Mouse (Mus musculus): ENCODE results near the gene Gm38392.

Gene Gm38392

DNA sequence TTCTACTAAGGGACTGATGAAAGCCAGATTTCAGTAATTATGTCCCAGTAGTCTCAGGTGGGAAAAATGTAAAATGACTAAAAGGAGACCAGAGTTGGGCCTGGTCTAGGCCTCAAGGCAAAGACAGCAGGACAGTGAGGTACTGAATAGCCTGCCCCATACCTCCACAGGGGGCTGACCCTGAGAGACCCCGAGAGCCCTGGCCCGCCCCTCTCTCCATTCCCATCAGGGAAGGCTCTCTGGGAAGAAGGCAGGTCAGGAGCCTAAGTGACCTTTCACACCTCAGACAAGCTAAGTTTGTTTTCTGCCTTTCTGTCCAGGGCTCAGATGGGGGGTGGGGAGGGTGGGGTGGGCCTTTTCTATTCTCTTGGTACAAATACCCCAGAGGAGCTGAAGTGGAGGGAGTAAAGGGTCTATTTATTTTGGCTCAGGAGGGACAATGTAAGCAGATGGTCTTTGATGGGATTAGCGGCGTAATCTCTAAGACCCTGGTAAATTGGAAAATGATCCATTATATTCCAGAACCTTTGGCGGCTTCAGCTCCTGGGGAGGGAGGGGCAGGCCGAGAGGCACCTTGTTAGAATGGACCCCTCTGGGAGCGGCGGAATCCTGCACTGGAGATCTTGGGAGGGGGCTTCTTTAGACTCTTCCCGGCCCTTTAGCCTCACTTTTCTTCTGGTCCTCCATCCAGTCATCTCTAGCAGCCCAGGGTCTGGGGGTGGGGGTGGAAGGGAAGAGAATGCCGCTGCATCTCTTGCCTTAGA, 89.1 kb downstream of the Gm38392 start:
- no peak for DNase-seq
